Mouse (Mus musculus) lung, adult 2 months (tissue): ENCODE measurements around the gene Snapc1.

ENCODE experiments used
- CTCF ChIP-seq: fragments of 200-500 bp; IDR thresholded peaks from 2 replicates; pipeline ENCODE4 v1.5.1; 2011; ENCODE audit warnings: mild to moderate bottlenecking, low read length, control low read depth; ENCODE audit not compliant: insufficient read depth
- POLR2A ChIP-seq: fragments of 200-500 bp; IDR thresholded peaks from 2 replicates; pipeline ENCODE4 v1.6.1; 2011; ENCODE audit warnings: low read depth, mild to moderate bottlenecking, control low read depth, low read length, borderline replicate concordance; ENCODE audit errors: extremely low read depth

GRCm38 (mm10) chr12:73952879-73953278 is 11.4 kb upstream of the Snapc1 start:
- TF ChIP-seq CTCF, result no peak
- no peak for TF ChIP-seq POLR2A
